Mouse (Mus musculus) erythroid progenitor cell, adult 5-6 weeks (primary cell): ENCODE measurements around the gene Tcirg1. TPM values are rescaled to one million over a fixed set of nuclear protein-coding genes. Genes with fewer than 3 reads are reported as not detected.

Source experiments
- ATAC-seq: replicated peaks from 2 replicates; pipeline ENCODE4 v1.8.0; 2016; ENCODE audit warnings: moderate number of reproducible peaks, mild to moderate bottlenecking, moderate TSS enrichment, inconsistent platforms; ENCODE audit not compliant: poor library complexity, low FRiP score, severe bottlenecking
- total RNA-seq, 2 experiments: library from RNA; stranded (forward) in 1 of 2; stranded (reverse) in 1 of 2; fragments of 150-400 nt in 1 of 2; fragments of 186-747, 209-891 nt in 1 of 2; gene quantifications; 2 replicates each; pipeline versions ENCODE4 v1.2.3 to v1.2.4; 2015 to 2017; ENCODE audit warnings: low replicate concordance in 2 of 2

Gene Tcirg1
- total RNA-seq, 2 experiments from 2014 or later: 44.4 to 51.6 TPM

- ATAC-seq: no peak
Observed at GRCm38 (mm10) chr19:3928779-3929178, 21.8 kb upstream of the Tcirg1 start.

- ATAC-seq: no peak
Observed at GRCm38 (mm10) chr19:3927989-3928388, 21.1 kb upstream of the Tcirg1 start.

GRCm38 (mm10) chr19:3926685-3927084, 19.8 kb upstream of the Tcirg1 start:
- no peak for ATAC-seq

- ATAC-seq: no peak
Observed at GRCm38 (mm10) chr19:3926279-3926678, 19.3 kb upstream of the Tcirg1 start.

- ATAC-seq: no peak
Observed at GRCm38 (mm10) chr19:3925859-3926258, 18.9 kb upstream of the Tcirg1 start.

GRCm38 (mm10) chr19:3924868-3925267, 17.9 kb upstream of the Tcirg1 start:
- no peak for ATAC-seq

- no peak for ATAC-seq
Observed at GRCm38 (mm10) chr19:3924190-3924589, 17.3 kb upstream of the Tcirg1 start.

- no peak for ATAC-seq
Observed at GRCm38 (mm10) chr19:3923586-3923985, 16.7 kb upstream of the Tcirg1 start.

- ATAC-seq: no peak
Observed at GRCm38 (mm10) chr19:3922661-3923371, 15.9 kb upstream of the Tcirg1 start.

GRCm38 (mm10) chr19:3919928-3920327, 13.0 kb upstream of the Tcirg1 start:
- ATAC-seq: no peak

- no peak for ATAC-seq
Observed at GRCm38 (mm10) chr19:3916727-3917126, 9.8 kb upstream of the Tcirg1 start.

- no peak for ATAC-seq
Observed at GRCm38 (mm10) chr19:3914535-3914934, 7.6 kb upstream of the Tcirg1 start.

- ATAC-seq: no peak
Observed at GRCm38 (mm10) chr19:3913692-3914091, 6.8 kb upstream of the Tcirg1 start.

- peak; percentile 91 for ATAC-seq
Observed at GRCm38 (mm10) chr19:3912337-3913204, 5.6 kb upstream of the Tcirg1 start, which contains the start of gene Ndufs8. Gene Ndufs8 (minus strand): TSS chr19:3912774.

GRCm38 (mm10) chr19:3910206-3910605, 3.3 kb upstream of the Tcirg1 start:
- ATAC-seq: no peak

GRCm38 (mm10) chr19:3907876-3908660, 1.1 kb upstream of the Tcirg1 start:
- ATAC-seq: no peak

- no peak for ATAC-seq
Observed at GRCm38 (mm10) chr19:3906326-3906725, 607 bp downstream of the Tcirg1 start.

- no peak for ATAC-seq
Observed at GRCm38 (mm10) chr19:3905261-3905969, 1.5 kb downstream of the Tcirg1 start.

GRCm38 (mm10) chr19:3904363-3904675, 2.6 kb downstream of the Tcirg1 start:
- ATAC-seq: no peak
